8 mouse cellular contexts compared by ENCODE assay signal in the genomic region with DNA sequence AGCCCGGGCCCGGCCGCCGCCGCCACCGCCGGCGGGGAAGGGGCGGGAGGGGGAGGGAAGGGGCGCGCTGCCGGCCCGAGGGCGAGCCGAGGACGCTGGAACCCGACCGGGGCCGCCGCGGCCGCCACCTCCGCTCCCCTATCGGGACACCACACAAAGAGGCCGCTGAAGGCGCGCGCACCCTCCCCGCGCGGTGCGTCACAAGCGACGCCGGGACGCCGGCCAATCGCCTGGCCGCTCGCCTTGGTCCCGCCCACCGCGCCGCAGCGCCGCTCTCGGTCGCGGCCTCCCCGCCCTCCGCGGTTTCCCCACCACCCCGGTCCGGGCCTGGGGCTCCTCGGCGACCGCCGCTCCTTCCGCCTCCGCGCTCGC. TPM values are rescaled to one million over a fixed set of nuclear protein-coding genes. Genes with fewer than 3 reads are reported as not detected.
DNase-seq lines count a peak whose midpoint lies in the region; ATAC-seq and TF ChIP-seq lines count a peak whose summit lies in the region.

A gene (minus strand): TSS at position 161 of the 372 bp plus-strand sequence.

- peak within 1 kb of the TSS; percentile 98 for H3K27ac ChIP-seq in ES-E14 (ENCODE audit: insufficient read depth, low read depth, low read length, poor library complexity, severe bottlenecking)
- H3K27ac ChIP-seq in forebrain, embryonic 16.5 days (ENCODE audit: low read length), result peak within 1 kb of the TSS; percentile 100
- peak within 1 kb of the TSS; percentile 100 for H3K27ac ChIP-seq in neural tube, embryonic 14.5 days (ENCODE audit: low read depth, low read length)
- peak within 1 kb of the TSS; percentile 100 for H3K27ac ChIP-seq in testis, adult 2 months (ENCODE audit: control insufficient read depth, insufficient read depth, low read depth, low read length)

- in situ Hi-C loops in ES-E14 (cut with MboI; ENCODE audit: low sequenced_read_pairs in 2 of 2, unreplicated experiment in 2 of 2), result no loop called here

- WGBS in forebrain, embryonic 16.5 days, result under 1% methylated on average over 26 of the region's 62 CpGs
- WGBS in neural tube, embryonic 14.5 days, result 0% methylated on average over 9 of the region's 62 CpGs

- H3K27me3 ChIP-seq in forebrain, embryonic 16.5 days (replicated peaks; ENCODE audit: control insufficient read depth, insufficient read depth, low read length), result no peaks in the 10 kb centered on the region
- no peaks in the 10 kb centered on the region for H3K27me3 ChIP-seq in neural tube, embryonic 14.5 days (ENCODE audit: control insufficient read depth, insufficient read depth, low read length)
- H3K27me3 ChIP-seq in testis, adult 2 months (ENCODE audit: control insufficient read depth, insufficient read depth, low read length), result no peaks in the 10 kb centered on the region

- peak; percentile 75 for DNase-seq in ES-E14 (ENCODE audit: low read depth, low spot score)
- peak; percentile 93 for DNase-seq in cerebellum, adult 11-12 months
- DNase-seq in heart, postnatal 25 days (ENCODE audit: low spot score), result peak; percentile 87
- peak; percentile 93 to 96 for DNase-seq in layer of hippocampus, adult 18-20 months (ENCODE audit: low spot score in 2 of 2)
- peak; percentile 92 to 94 for DNase-seq in lung, adult 18-20 months

- no peaks in the 10 kb centered on the region for H3K9me3 ChIP-seq in ES-E14 (ENCODE audit: control insufficient read depth, insufficient read depth, low read depth, low read length)
- no peaks in the 10 kb centered on the region for H3K9me3 ChIP-seq in forebrain, embryonic 16.5 days (ENCODE audit: control insufficient read depth, low read length)
- no peaks in the 10 kb centered on the region for H3K9me3 ChIP-seq in neural tube, embryonic 14.5 days (ENCODE audit: control insufficient read depth, low read length)

- TF ChIP-seq CTCF in testis, adult 2 months (IDR thresholded peaks at IDR 0.05; ENCODE audit: control insufficient read depth, insufficient read depth, insufficient replicate concordance, low read depth, low read length), result no peak

- peak within 1 kb of the TSS; percentile 99 for H3K9ac ChIP-seq in ES-E14 (ENCODE audit: insufficient read depth, low read depth, low read length, poor library complexity, severe bottlenecking)
- peak within 1 kb of the TSS; percentile 99 for H3K9ac ChIP-seq in forebrain, embryonic 16.5 days (replicated peaks; ENCODE audit: low read depth, low read length)
- peak within 1 kb of the TSS; percentile 99 for H3K9ac ChIP-seq in neural tube, embryonic 14.5 days (replicated peaks; ENCODE audit: low read depth, low read length)

- peaks cover 10% of the 10 kb centered on the region for H3K36me3 ChIP-seq in ES-E14 (ENCODE audit: control insufficient read depth, insufficient read depth, low read length, poor library complexity, severe bottlenecking)
- H3K36me3 ChIP-seq in forebrain, embryonic 16.5 days (ENCODE audit: control insufficient read depth, insufficient read depth), result no peaks in the 10 kb centered on the region
- 0 out of 2 replicates have a peak, but pooled peaks cover 3% of the 10 kb centered on the region for H3K36me3 ChIP-seq in neural tube, embryonic 14.5 days (ENCODE audit: control insufficient read depth, insufficient read depth, low read length)
- peaks cover 5% of the 10 kb centered on the region; the same call in 1 of the 2 replicates for H3K36me3 ChIP-seq in testis, adult 2 months (ENCODE audit: control insufficient read depth, insufficient read depth, low read length)

- H3K4me3 ChIP-seq in ES-E14 (ENCODE audit: insufficient read depth in 1 of 2, low read depth in 1 of 2, low read length in 2 of 2, poor library complexity in 1 of 2, severe bottlenecking in 1 of 2), result peak within 1 kb of the TSS; percentile 83 to 85
- H3K4me3 ChIP-seq in forebrain, embryonic 16.5 days (replicated peaks; ENCODE audit: low read length), result peak within 1 kb of the TSS; percentile 95
- peak within 1 kb of the TSS; percentile 96 for H3K4me3 ChIP-seq in neural tube, embryonic 14.5 days (ENCODE audit: low read depth, low read length)
- H3K4me3 ChIP-seq in testis, adult 2 months (ENCODE audit: control insufficient read depth, low read depth, low read length), result peak within 1 kb of the TSS; percentile 95

- peak; percentile 92 for ATAC-seq in forebrain, embryonic 16.5 days
- ATAC-seq in neural tube, embryonic 14.5 days (ENCODE audit: low read depth), result peak; percentile 95

- TF ChIP-seq POLR2A in testis, adult 2 months (IDR thresholded peaks at IDR 0.05; ENCODE audit: control insufficient read depth, low read depth, low read length), result peak; percentile 50

- peak within 1 kb of the TSS; percentile 82 for H3K4me2 ChIP-seq in forebrain, embryonic 16.5 days (ENCODE audit: low read length)
- H3K4me2 ChIP-seq in neural tube, embryonic 14.5 days (ENCODE audit: low read depth, low read length), result peak within 1 kb of the TSS; percentile 71

- peaks cover 0 to 7% of the 10 kb centered on the region in 2 experiments; a peak in 1 of 4 replicates for H3K4me1 ChIP-seq in ES-E14 (ENCODE audit: control insufficient read depth in 2 of 2, insufficient read depth in 2 of 2, low read length in 2 of 2, poor library complexity in 1 of 2)
- H3K4me1 ChIP-seq in forebrain, embryonic 16.5 days (replicated peaks; ENCODE audit: control insufficient read depth, insufficient read depth, low read length), result peaks cover 30% of the 10 kb centered on the region
- H3K4me1 ChIP-seq in neural tube, embryonic 14.5 days (ENCODE audit: control insufficient read depth, insufficient read depth, low read length), result peaks cover 20% of the 10 kb centered on the region
- H3K4me1 ChIP-seq in testis, adult 2 months (ENCODE audit: control insufficient read depth, insufficient read depth, low read length), result peaks cover 3% of the 10 kb centered on the region

- intact Hi-C loops in heart, postnatal 25 days (cut with DNase I), result loop anchor here (5.0 to 10.0 kb wide), 2 partner anchors 89 to 256 kb away; a partner anchor contains a TSS

TF ChIP-seq in ES-E14, 5 proteins besides CTCF, POLR2A, EP300 and RAD21:
- TF ChIP-seq ZC3H11A (IDR thresholded peaks at IDR 0.05; ENCODE audit: borderline replicate concordance, low read depth, low read length), result no peak
TF ChIP-seq in ES-E14: peak in this region for 0.

RNA-seq across cellular contexts. Expression of the gene that starts here (rescaled TPM):
- 84.4 and 93.8 TPM in 2 replicates for total RNA-seq in ES-E14 (2012; rRNA removed)
- polyA plus RNA-seq in forebrain, embryonic 16.5 days (2015; fragmentation: Nextera tagmentation; extraction: Ambion mirVana), result 49.8 and 50.9 TPM in 2 replicates
- 10 to 100 TPM; 64.3 to 70.2 TPM for total RNA-seq in heart, postnatal 25 days (2021)
- total RNA-seq in layer of hippocampus, adult 18-20 months (2021), result 100 to 1,000 TPM; 125 to 127 TPM
- 52.4 and 55.9 TPM in 2 replicates for polyA plus RNA-seq in neural tube, embryonic 14.5 days (2014; fragmentation: Nextera tagmentation; extraction: Ambion mirVana)
- polyA plus RNA-seq in testis, adult 2 months (2012; rRNA removed), result 36.8 and 45.7 TPM in 2 replicates

Comparison
In these comparisons a context has a peak if more than half of its experiments do, and no peak if none do; other contexts are left out.
1. Peak in every context shown above with its lines: DNase-seq, ATAC-seq, H3K4me3 ChIP-seq and H3K27ac ChIP-seq.